Mouse (Mus musculus): ENCODE data around the gene Fgf5.

GRCm38 (mm10) chr5:98300079-98300478, 46.1 kb downstream of the Fgf5 start:
- TF ChIP-seq GATA1 (IDR thresholded peaks at IDR 0.05; ENCODE audit: low read length) (no peak), TAL1 (IDR thresholded peaks at IDR 0.05; ENCODE audit: low read length) (no peak)

All from erythroblast, embryonic 14.5 days (primary cell).